Comparison of ENCODE assay signal across 23 mouse cellular contexts in the genomic region with DNA sequence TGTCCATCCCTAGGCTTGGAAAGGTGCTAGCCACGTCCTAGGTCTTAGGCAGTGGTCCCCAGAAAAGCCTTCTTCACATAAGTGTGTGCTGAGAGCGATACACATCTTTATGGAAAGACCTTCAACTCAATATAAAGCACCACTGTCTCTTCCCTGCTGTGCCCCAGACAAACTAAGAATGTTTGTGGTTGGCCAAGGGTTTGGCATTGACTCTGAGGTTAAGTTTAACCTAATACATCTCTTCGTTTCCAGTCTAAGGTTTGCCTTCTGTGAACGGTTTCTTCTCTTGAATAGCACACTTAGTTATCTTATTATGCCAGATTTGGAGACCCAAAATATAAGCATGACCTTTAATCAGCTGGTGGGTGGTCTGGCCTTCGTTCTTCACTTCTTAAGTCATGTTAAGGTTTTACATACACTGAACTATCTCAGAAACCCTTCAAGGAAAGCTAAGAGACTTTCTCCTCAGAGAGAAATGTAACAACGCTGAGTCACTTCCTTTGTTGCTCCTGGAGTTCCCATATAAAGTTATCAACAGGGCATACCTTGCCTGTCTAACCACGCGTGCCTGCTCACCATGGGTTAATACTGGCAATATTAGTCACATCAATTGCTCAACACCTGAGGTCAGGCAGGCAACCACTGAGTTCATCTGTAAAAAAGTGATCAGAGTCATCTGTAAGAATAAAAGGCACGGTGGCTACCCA. TPM values are rescaled to one million over a fixed set of nuclear protein-coding genes. Genes with fewer than 3 reads are reported as not detected.
DNase-seq lines count a peak whose midpoint lies in the region; ATAC-seq and TF ChIP-seq lines count a peak whose summit lies in the region.
"Had no signal": no experiment of that assay in that cellular context is flagged by ENCODE, and none has a peak within 500 bp of the region (broad histone marks: within the 10 kb centered on the region; RNA-seq: fewer than 3 reads in every experiment).

No protein-coding gene starts in this region.

- no peak overlapping the region for H3K27ac ChIP-seq in midbrain, embryonic 11.5 days (ENCODE audit: low read depth, low read length)
- H3K27ac ChIP-seq in midbrain, postnatal 0 days (ENCODE audit: low read depth, low read length) = no peak overlapping the region
- H3K27ac ChIP-seq in hindbrain, embryonic 13.5 days = no peak overlapping the region
- H3K27ac ChIP-seq: forebrain, embryonic 13.5 days; kidney, postnatal 0 days; midbrain, embryonic 15.5 days had no signal

- no peaks in the 10 kb centered on the region for H3K9me3 ChIP-seq in midbrain, embryonic 11.5 days (ENCODE audit: control insufficient read depth, low read length)
- no peaks in the 10 kb centered on the region for H3K9me3 ChIP-seq in midbrain, postnatal 0 days (ENCODE audit: low read length)
- no peaks in the 10 kb centered on the region for H3K9me3 ChIP-seq in G1E (replicated peaks)
- no peaks in the 10 kb centered on the region for H3K9me3 ChIP-seq in hindbrain, embryonic 13.5 days
- H3K9me3 ChIP-seq: forebrain, embryonic 13.5 days; midbrain, embryonic 15.5 days had no signal

- no peak for ATAC-seq in midbrain, embryonic 11.5 days (ENCODE audit: low FRiP score)
- no peak for ATAC-seq in midbrain, postnatal 0 days (ENCODE audit: low FRiP score)
- peak; percentile 38 for ATAC-seq in G1E (ENCODE audit: extremely low read depth, insufficient number of reproducible peaks, low FRiP score, poor library complexity, severe bottlenecking)
- ATAC-seq in common myeloid progenitor, adult 5-6 weeks (replicated peaks; ENCODE audit: low read depth, poor library complexity, severe bottlenecking) = 0 out of 2 replicates have a peak, but pooled peaks have one; percentile 19
- ATAC-seq in megakaryocyte progenitor cell, adult 5-6 weeks (replicated peaks; ENCODE audit: poor library complexity) = peak; percentile 67
- no peak for ATAC-seq in hindbrain, embryonic 13.5 days (ENCODE audit: low FRiP score)
- ATAC-seq: forebrain, embryonic 13.5 days; hindbrain, embryonic 16.5 days; lung, postnatal 0 days; midbrain, embryonic 15.5 days had no signal

- H3K4me1 ChIP-seq in midbrain, embryonic 11.5 days (ENCODE audit: control insufficient read depth, insufficient read depth, low read length) = 0 out of 2 replicates have a peak, but pooled peaks cover 3% of the 10 kb centered on the region
- no peaks in the 10 kb centered on the region for H3K4me1 ChIP-seq in midbrain, postnatal 0 days (ENCODE audit: insufficient read depth, low read length)
- peaks cover 20% of the 10 kb centered on the region for H3K4me1 ChIP-seq in G1E (ENCODE audit: insufficient read depth, low read depth, low read length)
- peaks cover 25% of the 10 kb centered on the region for H3K4me1 ChIP-seq in hindbrain, embryonic 13.5 days (replicated peaks)

- H3K27me3 ChIP-seq in midbrain, embryonic 11.5 days (ENCODE audit: control insufficient read depth, insufficient read depth, low read length) = no peaks in the 10 kb centered on the region
- H3K27me3 ChIP-seq in midbrain, postnatal 0 days (ENCODE audit: insufficient read depth, low read length) = no peaks in the 10 kb centered on the region
- H3K27me3 ChIP-seq in G1E (ENCODE audit: insufficient read depth, low read length) = peaks cover 24% of the 10 kb centered on the region
- H3K27me3 ChIP-seq in hindbrain, embryonic 13.5 days = no peaks in the 10 kb centered on the region
- H3K27me3 ChIP-seq: forebrain, embryonic 13.5 days; midbrain, embryonic 15.5 days had no signal

- no peak overlapping the region for H3K4me2 ChIP-seq in midbrain, embryonic 11.5 days
- no peak overlapping the region for H3K4me2 ChIP-seq in midbrain, postnatal 0 days (ENCODE audit: low read depth, low read length, poor library complexity, severe bottlenecking)
- H3K4me2 ChIP-seq in hindbrain, embryonic 13.5 days = no peak overlapping the region
- H3K4me2 ChIP-seq: forebrain, embryonic 13.5 days; midbrain, embryonic 15.5 days had no signal

- no peak overlapping the region for H3K4me3 ChIP-seq in midbrain, embryonic 11.5 days (ENCODE audit: low read depth, low read length)
- no peak overlapping the region for H3K4me3 ChIP-seq in midbrain, postnatal 0 days (ENCODE audit: low read depth, low read length)
- no peak overlapping the region for H3K4me3 ChIP-seq in G1E (ENCODE audit: low read depth, low read length)
- H3K4me3 ChIP-seq in hindbrain, embryonic 13.5 days = no peak overlapping the region
- H3K4me3 ChIP-seq: forebrain, embryonic 13.5 days; midbrain, embryonic 15.5 days had no signal

- peak; percentile 2 for DNase-seq in midbrain, embryonic 11.5 days (ENCODE audit: low spot score, missing footprints)
- no peak for DNase-seq in midbrain, postnatal 0 days (ENCODE audit: low spot score)
- DNase-seq in G1E (ENCODE audit: low spot score) = no peak
- DNase-seq in right cerebral cortex, postnatal 4 days = no peak
- DNase-seq: adrenal gland, adult 8-10 months; cerebellum, postnatal 14 days; embryo, embryonic 11 days; gastrocnemius, postnatal 25 days; kidney, adult 11 months; left cerebral cortex, postnatal 4 days; liver had no signal

- H3K9ac ChIP-seq in midbrain, embryonic 11.5 days (ENCODE audit: low read length) = no peak overlapping the region
- H3K9ac ChIP-seq in midbrain, postnatal 0 days (replicated peaks; ENCODE audit: low read length, poor library complexity, severe bottlenecking) = no peak overlapping the region
- H3K9ac ChIP-seq in hindbrain, embryonic 13.5 days = no peak overlapping the region
- H3K9ac ChIP-seq: forebrain, embryonic 13.5 days; midbrain, embryonic 15.5 days had no signal

- TF ChIP-seq CTCF in midbrain, postnatal 0 days (IDR thresholded peaks at IDR 0.05) = no peak
- TF ChIP-seq CTCF in G1E (IDR thresholded peaks at IDR 0.05; ENCODE audit: low read depth, low read length) = no peak

- 87% methylated on average over 9 of the region's 9 CpGs for WGBS in midbrain, embryonic 11.5 days
- WGBS in midbrain, postnatal 0 days = 92% methylated on average over 9 of the region's 9 CpGs
- WGBS in hindbrain, embryonic 13.5 days = 89% methylated on average over 9 of the region's 9 CpGs

- H3K36me3 ChIP-seq in midbrain, embryonic 11.5 days (ENCODE audit: control insufficient read depth, insufficient read depth, low read length) = no peaks in the 10 kb centered on the region
- H3K36me3 ChIP-seq in midbrain, postnatal 0 days (ENCODE audit: insufficient read depth, low read length) = no peaks in the 10 kb centered on the region
- no peaks in the 10 kb centered on the region for H3K36me3 ChIP-seq in G1E (replicated peaks)
- H3K36me3 ChIP-seq in hindbrain, embryonic 13.5 days = no peaks in the 10 kb centered on the region
- H3K36me3 ChIP-seq: midbrain, embryonic 15.5 days had no signal

RNA-seq across cellular contexts. Expression of a gene that starts 3.5 kb away (rescaled TPM):
- 0.01 and 0.08 TPM in 2 replicates for polyA plus RNA-seq in midbrain, embryonic 11.5 days (2014; fragmentation: Nextera tagmentation; extraction: Ambion mirVana)
- total RNA-seq in midbrain, postnatal 0 days (2014; rRNA removed) = 0.11 and 0.24 TPM in 2 replicates
- polyA plus RNA-seq in midbrain, postnatal 0 days (2015; fragmentation: Nextera tagmentation; extraction: Ambion mirVana) = 0.04 and 0.05 TPM in 2 replicates
- total RNA-seq in G1E (2014; fragmentation: Nextera tagmentation) (not detected in 2 replicates), G1E (2017) (under 0.01 and 0.06 TPM in 2 replicates)
- 0.02 TPM in 2 replicates for polyA plus RNA-seq in G1E (2012)
- not detected in 2 replicates for total RNA-seq in common myeloid progenitor, adult 5-6 weeks (2017)
- not detected in 2 replicates for total RNA-seq in megakaryocyte progenitor cell, adult 5-6 weeks (2015)
- total RNA-seq in megakaryocyte progenitor cell, adult 5-6 weeks (2017) = not detected in 2 replicates
- polyA plus RNA-seq in hindbrain, embryonic 13.5 days (2015; fragmentation: Nextera tagmentation; extraction: Ambion mirVana) = 0.12 and 0.18 TPM in 2 replicates

RNA-seq across cellular contexts. Expression of a gene that starts 5.8 kb away (rescaled TPM):
- not detected in 2 replicates for polyA plus RNA-seq in midbrain, embryonic 11.5 days (2014; fragmentation: Nextera tagmentation; extraction: Ambion mirVana)
- total RNA-seq in midbrain, postnatal 0 days (2014; rRNA removed) = not detected in 2 replicates
- polyA plus RNA-seq in midbrain, postnatal 0 days (2015; fragmentation: Nextera tagmentation; extraction: Ambion mirVana) = 0.11 and 0.12 TPM in 2 replicates
- total RNA-seq in G1E (2014; fragmentation: Nextera tagmentation) (not detected in 2 replicates), G1E (2017) (0.11 and 0.12 TPM in 2 replicates)
- polyA plus RNA-seq in G1E (2012) = not detected in 2 replicates
- not detected in 2 replicates for total RNA-seq in common myeloid progenitor, adult 5-6 weeks (2017)
- total RNA-seq in megakaryocyte progenitor cell, adult 5-6 weeks (2015) = not detected in 2 replicates
- total RNA-seq in megakaryocyte progenitor cell, adult 5-6 weeks (2017) = not detected in 2 replicates
- polyA plus RNA-seq in hindbrain, embryonic 13.5 days (2015; fragmentation: Nextera tagmentation; extraction: Ambion mirVana) = 0.12 TPM in 1 of 2 replicates, not detected in the other
- total RNA-seq: layer of hippocampus, adult 18-20 months; left cerebral cortex, postnatal 4 days; neutrophil, adult 5-6 weeks had no signal
- polyA plus RNA-seq: forebrain, embryonic 13.5 days; liver, embryonic 16.5 days; thymus, postnatal 0 days had no signal

Comparison
In these comparisons a context has a peak if more than half of its experiments do, and no peak if none do; other contexts are left out.
1. ATAC-seq: peak in G1E (single experiment), common myeloid progenitor, adult 5-6 weeks (single experiment) and megakaryocyte progenitor cell, adult 5-6 weeks (single experiment); none in midbrain, embryonic 11.5 days (single experiment), midbrain, postnatal 0 days (single experiment) and hindbrain, embryonic 13.5 days (single experiment).